Comparison of ENCODE assay signal across 27 mouse cellular contexts in genomic region chr9:103252906-103253305, GRCm38 (mm10). TPM values are rescaled to one million over a fixed set of nuclear protein-coding genes. Genes with fewer than 3 reads are reported as not detected.
DNase-seq lines count a peak whose midpoint lies in the region; ATAC-seq and TF ChIP-seq lines count a peak whose summit lies in the region.
"Had no signal": no experiment of that assay in that cellular context is flagged by ENCODE, and none has a peak within 500 bp of the region (broad histone marks: within the 10 kb centered on the region; RNA-seq: fewer than 3 reads in every experiment).

No protein-coding gene starts in this region.

- no peaks in the 10 kb centered on the region for H3K9me3 ChIP-seq in liver, postnatal 0 days (ENCODE audit: low read length)
- no peaks in the 10 kb centered on the region for H3K9me3 ChIP-seq in liver, embryonic 11.5 days (ENCODE audit: control insufficient read depth, low read length)
- 0 out of 2 replicates have a peak, but pooled peaks cover 3% of the 10 kb centered on the region for H3K9me3 ChIP-seq in midbrain, embryonic 10.5 days (replicated peaks)
- H3K9me3 ChIP-seq: kidney, embryonic 15.5 days; limb, embryonic 15.5 days had no signal

- peaks cover 5% of the 10 kb centered on the region; the same call in 1 of the 2 replicates for H3K4me1 ChIP-seq in liver, postnatal 0 days (ENCODE audit: insufficient read depth)
- no peaks in the 10 kb centered on the region for H3K4me1 ChIP-seq in liver, embryonic 11.5 days (replicated peaks; ENCODE audit: control insufficient read depth, insufficient read depth, low read length)
- peaks cover 4% of the 10 kb centered on the region; the same call in 1 of the 2 replicates for H3K4me1 ChIP-seq in midbrain, embryonic 10.5 days
- H3K4me1 ChIP-seq: forebrain, embryonic 10.5 days; kidney, embryonic 15.5 days; limb, embryonic 15.5 days had no signal

- ATAC-seq in cerebellum, adult (ENCODE audit: insufficient number of reproducible peaks, low FRiP score, low TSS enrichment): no peak
- no peak for ATAC-seq in liver, postnatal 0 days
- ATAC-seq in liver, embryonic 11.5 days (replicated peaks; ENCODE audit: low FRiP score): no peak
- ATAC-seq: activated CD4-positive, CD25-positive, alpha-beta regulatory T cell, adult 4 months; forebrain, embryonic 16.5 days; intestine, postnatal 0 days had no signal

- no peak for TF ChIP-seq EP300 in liver, postnatal 0 days (IDR thresholded peaks at IDR 0.05; ENCODE audit: low read depth)

- no peak overlapping the region for H3K4me3 ChIP-seq in liver, postnatal 0 days (ENCODE audit: low read depth, low read length)
- no peak overlapping the region for H3K4me3 ChIP-seq in liver, embryonic 11.5 days (ENCODE audit: low read depth, low read length)
- H3K4me3 ChIP-seq in midbrain, embryonic 10.5 days: no peak overlapping the region
- H3K4me3 ChIP-seq: forebrain, embryonic 10.5 days; heart, embryonic 13.5 days; kidney, embryonic 15.5 days; limb, embryonic 15.5 days had no signal

- H3K36me3 ChIP-seq in liver, postnatal 0 days (replicated peaks; ENCODE audit: insufficient read depth, low read length): 0 out of 2 replicates have a peak, but pooled peaks cover 7% of the 10 kb centered on the region
- no peaks in the 10 kb centered on the region for H3K36me3 ChIP-seq in liver, embryonic 11.5 days (ENCODE audit: control insufficient read depth, insufficient read depth, low read length)
- H3K36me3 ChIP-seq in midbrain, embryonic 10.5 days: no peaks in the 10 kb centered on the region
- H3K36me3 ChIP-seq: forebrain, embryonic 10.5 days; heart, embryonic 13.5 days; kidney, embryonic 15.5 days; limb, embryonic 15.5 days had no signal

- WGBS in liver, postnatal 0 days (ENCODE audit: insufficient replicate concordance): 77% methylated on average over 5 of the region's 5 CpGs
- WGBS in liver, embryonic 11.5 days: 79% methylated on average over 5 of the region's 5 CpGs
- 89% methylated on average over 5 of the region's 5 CpGs for WGBS in midbrain, embryonic 10.5 days

- H3K27ac ChIP-seq in liver, postnatal 0 days (ENCODE audit: low read depth): peak overlapping the region; percentile 29; the same call in 1 of the 2 replicates
- no peak overlapping the region for H3K27ac ChIP-seq in liver, embryonic 11.5 days (ENCODE audit: low read depth, low read length)
- H3K27ac ChIP-seq in midbrain, embryonic 10.5 days (replicated peaks): no peak overlapping the region
- H3K27ac ChIP-seq: forebrain, embryonic 10.5 days; heart, embryonic 13.5 days; kidney, embryonic 15.5 days; limb, embryonic 15.5 days had no signal

- H3K4me2 ChIP-seq in liver, postnatal 0 days (ENCODE audit: low read depth, low read length): no peak overlapping the region
- no peak overlapping the region for H3K4me2 ChIP-seq in liver, embryonic 11.5 days
- H3K4me2 ChIP-seq: heart, embryonic 13.5 days; kidney, embryonic 15.5 days; limb, embryonic 15.5 days; midbrain, embryonic 11.5 days had no signal

- TF ChIP-seq CTCF in liver, postnatal 0 days (IDR thresholded peaks at IDR 0.05; ENCODE audit: low read depth): no peak

- no peaks in the 10 kb centered on the region for H3K27me3 ChIP-seq in liver, postnatal 0 days (ENCODE audit: insufficient read depth, low read length)
- H3K27me3 ChIP-seq in liver, embryonic 11.5 days (replicated peaks; ENCODE audit: control insufficient read depth, insufficient read depth, low read length): no peaks in the 10 kb centered on the region
- no peaks in the 10 kb centered on the region for H3K27me3 ChIP-seq in midbrain, embryonic 10.5 days (ENCODE audit: low read depth, poor library complexity, severe bottlenecking)
- H3K27me3 ChIP-seq: heart, embryonic 13.5 days; kidney, embryonic 15.5 days; limb, embryonic 15.5 days had no signal

- no peak overlapping the region for H3K9ac ChIP-seq in liver, postnatal 0 days (replicated peaks)
- no peak overlapping the region for H3K9ac ChIP-seq in liver, embryonic 11.5 days (ENCODE audit: low read depth, low read length)
- H3K9ac ChIP-seq: heart, embryonic 13.5 days; kidney, embryonic 15.5 days; limb, embryonic 15.5 days had no signal

- DNase-seq in cerebellum, postnatal 14 days: peak; percentile 80 to 87
- peak; percentile 52 for DNase-seq in heart, postnatal 4 days
- no peak for DNase-seq in heart, adult 18-20 months
- no peak for DNase-seq in liver, postnatal 0 days
- no peak for DNase-seq in liver, embryonic 11.5 days (ENCODE audit: low spot score)
- no peak for DNase-seq in midbrain, embryonic 10.5 days (ENCODE audit: low spot score)
- DNase-seq: cerebellum, adult 9-11 months; gastrocnemius, postnatal 36 days; kidney, postnatal 36 days; lung, adult 18-20 months; lung, postnatal 10 days had no signal

RNA-seq across cellular contexts. Expression of gene Trf, which starts 22.7 kb away (rescaled TPM):
- 10 to 100 TPM; 19.2 to 21.1 TPM for total RNA-seq in heart, postnatal 4 days (2021)
- 10 to 100 TPM; 44.2 to 67.1 TPM for total RNA-seq in heart, adult 18-20 months (2021)
- polyA plus RNA-seq in liver, postnatal 0 days (2015; fragmentation: Nextera tagmentation; extraction: Ambion mirVana): 28,598 and 33,336 TPM in 2 replicates
- 2,446 and 2,726 TPM in 2 replicates for polyA plus RNA-seq in liver, embryonic 11.5 days (2014; fragmentation: Nextera tagmentation; extraction: Ambion mirVana)
- polyA plus RNA-seq in midbrain, embryonic 10.5 days (2016; fragmentation: Nextera tagmentation; extraction: Ambion mirVana): 14.6 and 20.6 TPM in 2 replicates

RNA-seq across cellular contexts. Expression of gene Gm20425, which starts 22.8 kb away (rescaled TPM):
- total RNA-seq in heart, postnatal 4 days (2021): 1 to 10 TPM; 4.9 to 6.7 TPM
- total RNA-seq in heart, adult 18-20 months (2021): 1 to 10 TPM; 5.5 to 6.7 TPM
- polyA plus RNA-seq in liver, postnatal 0 days (2015; fragmentation: Nextera tagmentation; extraction: Ambion mirVana): 5.1 and 6.1 TPM in 2 replicates
- polyA plus RNA-seq in liver, embryonic 11.5 days (2014; fragmentation: Nextera tagmentation; extraction: Ambion mirVana): not detected in 2 replicates
- polyA plus RNA-seq in midbrain, embryonic 10.5 days (2016; fragmentation: Nextera tagmentation; extraction: Ambion mirVana): 0.75 TPM in 1 of 2 replicates, not detected in the other
- total RNA-seq: midbrain, postnatal 0 days had no signal
- polyA plus RNA-seq: brain, embryonic 14.5 days; embryonic facial prominence, embryonic 11.5 days; forebrain, embryonic 10.5 days; forebrain, embryonic 16.5 days; heart, embryonic 13.5 days; spleen, adult 2 months; urinary bladder, adult 2 months had no signal

RNA-seq across cellular contexts. Expression of gene Srprb, which starts 51.0 kb away (rescaled TPM):
- total RNA-seq in heart, postnatal 4 days (2021): 10 to 100 TPM; 24.9 to 26.7 TPM
- total RNA-seq in heart, adult 18-20 months (2021): 10 to 100 TPM; 19.3 to 23.4 TPM
- 10.1 and 10.8 TPM in 2 replicates for polyA plus RNA-seq in liver, postnatal 0 days (2015; fragmentation: Nextera tagmentation; extraction: Ambion mirVana)
- polyA plus RNA-seq in liver, embryonic 11.5 days (2014; fragmentation: Nextera tagmentation; extraction: Ambion mirVana): 49.7 and 50.4 TPM in 2 replicates
- 68.2 and 68.4 TPM in 2 replicates for polyA plus RNA-seq in midbrain, embryonic 10.5 days (2016; fragmentation: Nextera tagmentation; extraction: Ambion mirVana)

RNA-seq across cellular contexts. Expression of gene 1300017J02Rik, which starts 52.0 kb away (rescaled TPM):
- total RNA-seq in heart, postnatal 4 days (2021): under 1 TPM; 0.23 to 0.48 TPM
- not detected for total RNA-seq in heart, adult 18-20 months (2021)
- 171 and 175 TPM in 2 replicates for polyA plus RNA-seq in liver, postnatal 0 days (2015; fragmentation: Nextera tagmentation; extraction: Ambion mirVana)
- polyA plus RNA-seq in liver, embryonic 11.5 days (2014; fragmentation: Nextera tagmentation; extraction: Ambion mirVana): 15.4 and 16.6 TPM in 2 replicates
- polyA plus RNA-seq in midbrain, embryonic 10.5 days (2016; fragmentation: Nextera tagmentation; extraction: Ambion mirVana): 3.5 and 4.5 TPM in 2 replicates
- total RNA-seq: gastrocnemius, postnatal 36 days; heart, postnatal 36 days; left cerebral cortex, adult 18-20 months had no signal

RNA-seq across cellular contexts. Expression of gene Topbp1, which starts 52.1 kb away (rescaled TPM):
- 10 to 100 TPM; 58.6 to 65.2 TPM for total RNA-seq in heart, postnatal 4 days (2021)
- 10 to 100 TPM in 1 of 2 experiments, 1 to 10 TPM in 1; 9.0 to 13.4 TPM for total RNA-seq in heart, adult 18-20 months (2021)
- polyA plus RNA-seq in liver, postnatal 0 days (2015; fragmentation: Nextera tagmentation; extraction: Ambion mirVana): 15.5 and 17.3 TPM in 2 replicates
- polyA plus RNA-seq in liver, embryonic 11.5 days (2014; fragmentation: Nextera tagmentation; extraction: Ambion mirVana): 99.4 and 101 TPM in 2 replicates
- polyA plus RNA-seq in midbrain, embryonic 10.5 days (2016; fragmentation: Nextera tagmentation; extraction: Ambion mirVana): 78.9 and 79.3 TPM in 2 replicates

Comparison
In these comparisons a context has a peak if more than half of its experiments do, and no peak if none do; other contexts are left out.
1. DNase-seq: peak in cerebellum, postnatal 14 days (2 of 2) and heart, postnatal 4 days (single experiment); none in heart, adult 18-20 months (0 of 2), liver, postnatal 0 days (single experiment), liver, embryonic 11.5 days (single experiment) and midbrain, embryonic 10.5 days (single experiment).
2. RNA of gene Trf, which starts 22.7 kb away (polyA plus RNA-seq): 28,598 to 33,336 TPM in liver, postnatal 0 days and 2,446 to 2,726 TPM in liver, embryonic 11.5 days; 14.6 to 20.6 TPM in midbrain, embryonic 10.5 days; every median in the first group is over 100 times any median in the second.